Mouse (Mus musculus): Measurements from ENCODE around the gene D230025D16Rik.
"Not testable (repeated sequence)": the region's sequence is repeated elsewhere in the genome, so short reads cannot be mapped to it uniquely, and the experiment has no call there.

Gene D230025D16Rik

DNA sequence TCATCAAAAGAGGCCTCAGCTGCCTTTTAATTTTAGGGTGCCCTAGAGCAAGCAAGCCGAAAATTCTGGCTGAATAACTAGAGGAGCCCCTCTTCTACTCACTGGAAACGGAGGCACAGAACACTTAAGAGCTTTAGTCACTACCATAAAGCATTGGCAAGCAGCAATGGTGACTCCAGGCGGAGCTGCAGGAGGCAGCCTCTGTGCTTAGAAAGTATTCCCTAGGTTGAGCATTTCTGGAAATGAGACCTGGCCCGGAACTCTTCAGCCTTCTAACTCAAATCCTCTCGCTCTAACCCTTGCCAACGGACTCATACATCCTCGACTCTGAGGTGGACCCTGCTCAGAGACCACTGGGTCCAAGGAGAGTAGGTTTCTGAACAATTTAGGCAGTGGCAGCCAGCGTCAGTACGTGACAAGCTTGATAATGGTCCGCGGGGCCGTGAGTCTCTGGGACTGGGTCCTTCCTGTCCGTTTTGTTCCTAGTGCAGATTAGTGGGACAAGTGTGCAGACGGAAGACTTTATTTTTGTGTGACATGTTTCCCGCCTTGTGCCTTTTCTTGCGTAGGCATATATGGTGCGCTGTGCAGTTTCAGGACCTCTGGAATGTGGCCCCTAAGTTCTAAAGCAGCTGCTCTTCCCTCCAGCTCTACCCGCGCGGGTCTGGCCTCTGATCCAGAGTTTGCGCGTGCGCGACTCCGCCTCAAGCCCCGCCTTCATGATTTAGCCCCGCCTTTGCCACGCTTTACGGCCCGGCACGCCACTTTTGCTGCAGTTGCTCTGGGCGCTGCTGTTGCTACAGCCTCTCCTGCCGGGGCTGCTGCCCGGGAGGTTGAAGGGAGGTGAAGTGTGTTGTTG, at the start of gene D230025D16Rik:
Gene D230025D16Rik, plus strand, starts transcription at position 733 of the 859 bp plus-strand sequence.
- DNase-seq = peak; percentile 91

DNA sequence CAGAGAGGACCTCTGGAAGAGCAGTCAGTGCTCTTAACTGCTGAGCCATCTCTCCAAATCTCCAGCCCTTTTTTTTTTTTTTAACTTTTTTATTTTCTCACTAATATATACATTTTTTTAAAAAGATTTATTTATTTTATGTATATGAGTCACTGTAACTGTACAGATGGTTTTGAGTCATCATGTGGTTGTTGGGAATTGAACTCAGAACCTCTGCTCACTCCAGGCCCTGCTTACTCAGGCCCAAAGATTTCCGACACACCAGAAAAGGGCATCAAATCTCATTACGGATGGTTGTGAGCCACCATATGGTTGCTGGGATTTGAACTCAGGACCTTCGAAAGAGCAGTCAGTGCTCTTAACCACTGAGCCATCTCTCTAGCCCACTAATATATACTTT, 49.7 kb upstream of the D230025D16Rik start:
- not testable (repeated sequence) for DNase-seq

DNA sequence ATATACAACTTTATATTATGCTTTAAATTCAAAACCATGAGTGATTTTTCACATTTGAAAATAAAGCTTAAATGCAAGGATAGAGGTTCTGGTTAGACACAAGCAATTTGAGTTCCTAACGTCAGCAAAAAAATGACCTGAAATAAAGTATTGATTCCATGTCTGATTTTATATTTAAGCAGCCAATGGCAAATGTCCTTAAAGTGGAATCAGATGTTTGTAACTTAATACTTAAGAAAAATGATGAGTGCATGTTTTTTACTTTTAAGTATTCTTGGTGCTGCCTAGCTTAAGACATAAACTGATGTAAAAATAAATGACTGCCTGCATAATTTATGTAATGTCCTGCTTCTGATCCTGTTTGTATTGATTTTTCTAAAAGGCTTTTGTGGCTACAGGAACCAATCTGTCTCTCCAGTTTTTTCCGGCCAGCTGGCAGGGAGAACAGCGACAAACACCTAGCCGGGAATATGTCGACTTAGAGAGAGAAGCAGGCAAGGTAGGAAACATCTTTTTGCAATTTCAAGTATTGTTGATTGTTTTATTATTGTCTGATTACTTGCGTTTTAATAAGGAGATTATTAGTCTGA, 46.6 kb upstream of the D230025D16Rik start:
- DNase-seq = no peak

DNA sequence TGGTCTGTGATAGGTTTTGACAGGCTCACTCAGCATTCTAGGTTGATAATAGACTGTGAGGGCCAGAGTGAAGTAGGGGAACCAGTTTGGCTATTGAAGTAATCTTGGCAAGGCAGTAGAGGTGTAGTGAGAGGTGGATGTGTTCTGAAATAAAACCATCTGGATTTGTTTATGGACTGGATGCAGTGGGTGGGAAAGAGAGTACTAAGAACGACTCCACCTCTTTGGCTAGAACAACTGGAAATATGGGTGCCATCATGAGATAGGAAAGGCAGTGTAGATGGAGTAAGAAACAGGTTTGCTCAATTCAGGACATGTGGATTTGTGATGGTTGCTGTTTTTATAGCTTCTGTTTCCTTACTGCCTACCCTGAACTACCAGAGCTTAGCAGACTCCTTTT, 42.7 kb upstream of the D230025D16Rik start:
- no peak for DNase-seq

DNA sequence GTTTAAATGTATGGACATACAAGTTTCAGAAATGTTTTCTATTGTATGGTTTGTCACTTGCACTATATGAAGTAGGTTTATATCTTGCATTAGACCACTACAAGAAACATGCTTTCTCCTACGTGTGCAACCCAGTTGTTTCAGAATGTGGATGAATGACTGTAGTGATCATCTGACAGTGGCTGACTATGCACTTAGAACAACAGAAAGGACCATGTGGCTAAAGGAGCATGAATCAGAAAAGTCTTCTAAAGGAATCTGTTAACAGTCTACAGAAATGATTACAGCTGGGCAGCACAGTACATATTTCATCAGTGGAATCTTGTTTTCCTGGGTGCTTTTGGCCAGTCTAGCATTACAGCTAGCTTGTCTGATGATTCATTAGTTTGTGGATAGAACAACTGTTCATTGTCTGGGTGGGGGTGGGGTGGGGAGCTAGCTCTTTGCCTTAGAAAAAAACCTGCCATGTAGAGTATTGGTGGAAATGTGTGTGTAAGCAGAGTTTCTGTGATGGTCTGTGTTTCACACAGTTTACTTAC, 38.4 kb upstream of the D230025D16Rik start:
- peak; percentile 16 for DNase-seq

DNA sequence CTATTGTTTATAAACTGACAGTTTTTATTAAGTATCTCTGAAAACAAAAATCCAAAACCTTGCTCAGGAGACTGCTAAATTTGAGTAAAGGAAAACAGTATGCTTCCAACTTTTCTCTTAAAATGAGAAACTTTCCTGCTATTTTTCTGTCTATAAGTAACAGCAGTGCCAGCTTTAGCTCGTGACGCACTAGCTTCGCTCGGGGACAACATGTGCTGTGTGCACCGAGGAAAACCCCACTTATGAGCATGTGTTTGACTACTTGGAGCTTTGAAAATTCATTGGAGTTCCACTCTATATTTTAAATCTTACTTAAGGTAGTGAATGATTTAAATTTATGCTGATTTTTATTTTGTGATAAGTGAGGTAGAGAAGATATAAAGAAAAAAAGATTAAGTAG, 32.8 kb upstream of the D230025D16Rik start:
- DNase-seq = no peak

DNA sequence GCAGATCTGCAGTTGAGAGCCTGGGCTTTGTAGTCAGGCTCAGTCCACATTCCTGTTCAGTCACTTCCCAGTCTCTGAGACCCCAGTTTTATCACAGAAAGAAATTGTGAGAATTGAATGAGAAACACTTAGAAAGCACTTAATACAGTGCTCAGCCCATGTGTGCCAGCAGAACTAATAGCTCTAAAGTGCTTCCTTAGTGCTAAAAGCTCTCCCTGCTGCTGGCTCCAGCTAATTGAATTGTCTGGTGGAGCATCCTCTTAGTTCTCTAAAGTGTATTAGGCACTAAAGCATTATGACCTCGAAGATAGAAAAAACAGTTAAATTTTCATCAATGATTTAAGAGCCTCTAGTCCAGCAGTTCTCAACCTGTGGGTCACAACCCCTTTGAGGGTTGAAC, 19.2 kb upstream of the D230025D16Rik start:
- no peak for DNase-seq

DNA sequence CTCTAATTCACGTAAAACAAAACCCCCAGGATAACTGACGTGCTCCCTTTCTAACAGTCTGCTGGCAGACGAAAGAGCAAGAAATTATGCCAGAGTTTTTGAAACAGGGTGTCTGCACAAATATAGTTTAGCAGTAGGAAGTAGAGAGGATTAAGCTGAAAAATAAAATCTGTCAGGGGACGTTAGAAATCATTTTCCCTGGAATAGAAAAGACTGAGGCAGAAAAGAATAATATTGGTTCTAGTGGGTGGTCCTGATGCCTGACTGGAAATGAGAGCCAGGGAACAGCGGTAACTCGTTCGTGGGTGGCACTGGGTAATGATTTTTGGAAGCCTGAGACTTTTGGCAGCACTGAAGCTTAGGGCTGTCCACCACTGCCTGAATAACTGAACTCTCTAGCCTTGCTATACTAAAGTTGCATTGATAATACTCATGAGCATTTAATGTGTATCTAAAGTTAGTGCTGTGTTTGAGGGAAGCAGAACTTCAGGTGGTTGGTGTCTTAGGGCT, 18.1 kb upstream of the D230025D16Rik start:
- peak; percentile 50 for DNase-seq

DNA sequence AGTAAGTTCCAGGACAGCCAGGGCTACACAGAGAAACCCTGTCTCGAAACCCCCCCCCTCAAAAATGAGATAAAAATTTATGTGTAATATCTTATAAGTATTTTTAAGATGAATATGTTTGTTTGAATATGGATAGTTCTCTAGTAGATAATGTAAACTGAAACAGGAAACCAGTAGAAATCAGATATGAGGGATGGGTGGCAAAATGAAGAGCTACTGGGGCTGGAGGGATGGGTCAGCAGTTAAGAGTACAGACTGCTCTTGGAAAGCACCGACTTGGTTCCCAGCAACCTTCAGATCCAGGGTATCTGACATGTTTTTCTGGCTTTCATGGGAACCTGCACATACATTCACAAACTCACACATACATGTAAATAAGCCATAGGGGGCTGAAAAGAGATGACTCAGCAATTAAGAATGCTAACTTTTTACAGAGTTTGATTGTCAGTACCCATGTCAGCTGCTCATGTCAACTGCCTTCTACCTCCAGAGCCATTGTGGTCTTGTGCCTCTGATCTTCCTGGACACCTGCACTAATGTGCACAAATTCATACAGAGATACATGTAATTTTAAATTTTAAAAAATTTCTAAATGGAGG, 17.2 kb upstream of the D230025D16Rik start:
- no peak for DNase-seq

DNA sequence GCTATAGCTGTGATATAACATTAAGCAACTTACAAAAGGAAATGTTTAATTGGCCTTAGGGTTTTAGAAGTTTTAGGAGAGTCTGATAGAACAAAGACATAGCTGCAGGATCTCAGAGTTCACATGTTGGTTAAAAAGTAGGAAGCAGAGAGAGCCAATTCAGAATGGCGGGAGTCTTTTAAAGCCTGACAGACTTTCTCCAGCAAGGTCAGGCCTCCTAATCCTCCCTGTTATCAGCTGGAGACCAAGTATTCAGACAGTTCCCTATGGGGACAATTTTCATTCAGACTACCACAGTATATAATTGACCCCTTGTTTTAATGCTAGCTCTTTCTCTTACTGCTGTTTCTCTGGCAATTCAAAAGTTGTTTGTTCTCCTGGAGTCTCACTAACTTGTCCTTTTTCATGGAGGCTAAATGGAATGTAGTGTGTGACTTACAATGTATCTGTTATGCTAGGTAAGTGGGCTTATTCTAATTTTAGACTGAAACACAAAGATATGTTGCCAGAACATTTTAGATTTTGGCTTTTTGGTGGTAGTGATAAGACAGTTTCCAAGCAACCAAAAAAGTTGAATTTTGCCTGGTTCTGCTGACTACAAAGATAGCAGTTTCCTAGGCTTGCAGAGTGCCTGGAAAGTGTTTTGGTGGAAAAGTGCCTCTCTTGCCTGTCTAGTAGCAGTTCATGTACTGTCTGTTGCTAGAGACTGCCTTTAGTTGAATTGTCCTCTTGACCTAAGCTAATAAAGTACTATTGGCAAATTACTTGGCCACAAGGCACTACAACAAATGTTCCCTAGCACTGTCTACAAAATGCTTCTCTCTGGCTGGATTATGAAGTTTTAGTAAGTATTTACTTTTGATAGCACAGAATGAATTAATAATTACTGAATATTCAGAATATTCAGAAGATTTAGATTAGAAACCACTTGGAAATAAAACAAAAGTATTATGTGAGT, 15.5 kb upstream of the D230025D16Rik start:
- no peak for DNase-seq

DNA sequence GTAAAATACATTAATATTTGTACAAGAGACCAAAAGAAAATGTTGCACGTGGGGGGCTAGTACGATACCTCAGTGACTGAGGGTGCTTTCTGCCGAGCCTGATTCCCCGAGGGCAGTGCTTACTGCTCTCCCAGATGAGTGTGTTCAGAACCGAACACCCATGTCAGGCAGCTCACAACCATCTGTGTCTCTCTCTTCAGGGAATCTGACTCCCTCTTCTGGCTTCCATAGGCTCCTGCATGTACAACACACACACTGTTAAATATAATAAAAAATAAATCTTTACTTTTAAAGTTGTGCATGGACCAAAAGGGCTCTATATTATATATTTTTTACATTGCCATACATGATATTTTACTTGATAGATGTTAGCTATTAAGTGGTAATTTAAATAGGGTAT, 10.8 kb upstream of the D230025D16Rik start:
- DNase-seq = no peak

DNA sequence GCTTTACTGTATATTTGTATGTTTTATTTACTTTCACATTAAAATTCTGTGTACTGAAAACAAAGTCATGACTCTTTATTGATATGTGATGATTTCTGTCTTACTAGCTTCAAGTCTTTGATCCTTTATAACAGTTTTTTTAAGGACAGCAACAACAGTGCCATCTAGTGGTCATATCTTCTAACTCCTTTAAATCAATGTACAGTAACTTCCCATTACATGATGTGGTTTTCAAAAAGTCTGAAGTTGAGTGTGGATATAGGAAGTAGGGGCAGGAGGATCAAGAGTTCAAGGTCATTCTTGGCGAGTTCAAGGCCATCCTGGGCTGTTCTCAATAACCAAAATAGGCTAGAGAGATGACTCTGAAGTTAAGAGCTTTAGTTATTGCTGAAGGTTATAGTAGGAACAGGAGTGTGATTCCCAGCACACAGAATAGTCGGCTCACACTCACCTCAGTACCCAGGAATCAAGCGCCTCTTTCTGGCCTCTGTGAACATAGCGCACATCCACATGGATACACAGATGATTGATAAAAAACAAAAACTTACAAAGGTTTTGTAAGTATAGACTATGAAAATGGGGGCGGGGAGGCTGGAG, 6.9 kb upstream of the D230025D16Rik start:
- DNase-seq = no peak

DNA sequence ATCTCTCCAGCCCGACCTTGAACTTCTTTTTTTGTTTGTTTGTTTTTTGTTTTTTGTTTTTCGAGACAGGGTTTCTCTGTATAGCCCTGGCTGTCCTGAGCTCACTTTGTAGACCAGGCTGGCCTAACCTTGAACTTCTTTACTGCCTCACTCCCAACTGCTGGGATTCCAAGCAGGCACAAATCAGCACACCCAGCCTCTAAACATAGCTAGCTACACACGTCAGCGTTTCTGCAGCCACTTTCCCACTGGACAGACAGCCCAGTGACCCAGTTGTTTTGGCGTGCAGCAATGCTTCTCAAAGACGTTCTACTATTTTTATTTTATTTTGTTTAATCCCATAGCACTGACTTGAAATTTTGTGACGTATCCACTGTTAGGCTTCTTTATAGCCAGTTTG, 1.1 kb upstream of the D230025D16Rik start:
- DNase-seq = no peak

DNA sequence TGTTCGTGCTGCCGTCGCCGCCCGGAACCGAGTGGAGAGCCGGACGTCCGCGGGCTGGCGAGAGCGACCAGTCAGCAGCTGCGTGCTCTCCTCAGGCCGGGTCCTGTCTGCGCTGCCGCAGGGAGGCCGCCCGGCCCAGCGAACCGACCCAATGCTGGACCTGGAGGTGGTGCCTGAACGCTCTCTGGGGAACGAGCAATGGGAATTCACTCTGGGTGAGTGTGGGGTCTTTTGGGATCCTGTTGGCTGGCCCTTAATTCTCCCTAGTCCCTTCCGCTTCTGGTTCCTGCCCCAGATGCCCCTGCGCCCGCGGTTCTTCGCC, 288 bp downstream of the D230025D16Rik start:
- no peak for DNase-seq

DNA sequence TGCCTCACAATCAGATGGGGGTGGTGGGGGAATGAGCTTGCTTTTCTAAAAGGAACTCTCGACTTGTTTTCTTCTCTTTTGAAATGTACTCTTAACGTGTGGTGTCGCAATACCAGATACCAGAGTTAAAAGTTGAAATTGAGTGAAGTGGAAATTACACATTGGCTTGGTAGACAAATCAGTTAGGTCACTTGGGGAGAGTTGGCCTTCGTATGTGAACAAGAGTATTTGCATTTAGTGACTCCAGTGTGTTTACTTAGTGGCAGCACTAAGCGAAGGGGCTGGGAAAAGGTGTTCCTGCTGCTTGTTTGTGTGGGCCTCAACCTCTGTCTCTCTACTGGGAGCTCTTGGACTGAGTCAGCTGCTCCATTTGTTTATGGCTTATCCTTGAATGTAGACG, 972 bp downstream of the D230025D16Rik start:
- DNase-seq = no peak

DNA sequence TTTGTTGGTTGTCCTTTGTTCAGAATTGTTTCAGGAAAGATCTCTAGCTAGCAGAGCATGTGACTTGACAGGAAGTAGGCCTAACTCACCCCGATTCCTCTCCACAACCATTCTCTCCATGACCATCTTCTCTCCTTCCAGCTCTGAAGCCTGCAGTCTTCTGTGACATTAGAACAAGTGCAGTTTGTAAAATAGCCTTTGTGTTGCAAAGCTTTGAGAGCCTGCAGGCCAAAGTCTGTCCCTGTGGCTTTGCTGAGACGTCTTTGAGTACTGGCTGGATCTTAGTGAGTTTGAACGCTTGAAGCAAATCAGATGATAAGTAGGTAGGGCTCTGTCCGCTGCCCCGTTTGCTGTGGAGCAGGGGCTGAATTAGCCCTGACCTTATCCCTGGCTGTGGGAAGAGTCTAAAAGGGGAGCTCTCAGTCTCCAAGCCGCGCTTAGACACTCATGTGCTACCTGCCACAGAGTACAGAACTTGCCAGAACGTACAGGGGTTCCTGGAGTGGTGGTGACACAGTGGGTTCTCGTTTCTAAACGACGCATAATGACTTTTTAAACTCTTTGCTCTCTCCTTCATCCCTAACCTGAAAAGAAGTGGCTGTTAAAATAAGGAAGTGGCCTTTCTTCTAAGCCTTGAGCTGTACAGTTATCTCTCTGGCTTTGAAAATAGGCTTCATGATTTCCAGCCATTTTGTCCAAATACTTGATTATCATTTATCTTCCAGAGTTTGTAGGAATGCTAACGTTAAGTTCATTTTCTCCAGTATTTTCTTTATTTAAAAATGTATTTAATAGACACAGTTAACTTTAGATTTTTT, 6.8 kb downstream of the D230025D16Rik start:
- no peak for DNase-seq

DNA sequence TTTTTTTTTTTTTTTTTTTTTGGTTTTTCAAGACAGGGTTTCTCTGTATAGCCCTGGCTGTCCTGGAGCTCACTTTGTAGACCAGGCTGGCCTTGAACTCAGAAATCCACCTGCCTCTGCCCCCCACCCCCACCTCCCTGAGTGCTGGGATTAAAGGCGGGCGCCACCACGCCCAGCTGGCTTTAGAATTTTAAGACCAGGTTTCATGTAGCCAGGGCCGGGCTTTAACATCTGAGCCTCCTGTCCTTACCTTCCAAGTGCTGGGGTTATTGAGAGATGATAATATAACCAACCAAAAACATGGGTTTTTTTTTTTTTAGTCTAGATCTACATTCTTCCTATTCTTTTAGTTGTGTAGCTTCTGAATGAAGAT, 7.4 kb downstream of the D230025D16Rik start:
- DNase-seq = not testable (repeated sequence)

DNA sequence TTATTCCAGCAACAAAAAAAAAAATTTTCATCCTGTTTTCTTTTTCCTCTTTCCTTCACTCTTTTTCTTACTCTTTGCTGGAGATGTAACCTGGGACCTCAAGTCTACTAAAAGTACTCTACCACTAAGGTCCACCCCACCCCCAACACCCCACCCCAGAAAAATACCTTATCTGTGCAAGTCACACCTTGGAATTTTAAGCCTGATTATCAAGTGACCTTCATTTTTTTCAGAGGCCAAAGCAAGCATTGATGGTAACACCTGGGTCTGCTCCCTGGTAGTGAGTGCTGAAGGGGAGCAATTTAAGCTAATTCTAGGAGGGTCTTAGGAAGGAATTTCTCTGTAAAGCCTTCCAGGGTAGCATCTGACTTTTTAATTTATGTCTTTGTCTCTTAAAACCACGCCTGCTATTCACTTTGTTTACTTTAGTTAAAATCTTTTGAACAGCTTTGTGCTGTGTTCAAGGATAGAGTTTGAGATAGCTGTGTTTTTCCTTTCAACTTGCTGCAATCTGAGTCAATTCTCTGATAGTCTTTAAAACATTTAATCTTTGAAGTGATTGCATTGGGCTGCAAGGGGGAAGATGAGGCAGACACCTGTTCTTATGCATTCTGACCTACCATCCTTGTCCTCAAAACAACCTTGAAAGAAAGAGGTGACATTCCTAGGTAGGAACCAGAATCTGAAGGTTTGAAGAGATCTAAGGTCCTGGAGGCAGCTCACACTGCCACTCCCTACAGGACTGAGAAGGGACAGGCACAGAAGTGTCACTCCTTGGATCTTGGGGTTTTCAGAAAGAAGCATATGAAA, 8.4 kb downstream of the D230025D16Rik start:
- DNase-seq = no peak

DNA sequence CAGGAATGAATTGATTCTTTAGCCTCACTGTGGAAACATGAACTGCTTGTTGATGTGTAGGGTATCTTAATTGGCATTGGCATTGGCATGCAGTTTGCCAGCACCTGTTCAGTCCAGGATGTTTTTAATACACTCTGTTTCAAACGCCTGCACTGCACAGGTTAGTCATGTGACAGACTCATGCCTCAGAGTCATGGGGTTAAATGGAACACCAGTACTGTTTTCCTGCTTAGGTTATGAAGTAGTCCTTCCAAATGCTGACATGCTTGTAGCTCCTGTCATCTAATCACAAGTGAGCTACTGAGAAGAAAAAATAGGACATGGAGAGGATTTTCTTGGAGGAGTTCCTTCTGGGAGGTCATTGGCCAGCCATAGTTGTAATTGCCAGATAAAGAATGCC, 10.3 kb downstream of the D230025D16Rik start:
- DNase-seq = no peak

DNA sequence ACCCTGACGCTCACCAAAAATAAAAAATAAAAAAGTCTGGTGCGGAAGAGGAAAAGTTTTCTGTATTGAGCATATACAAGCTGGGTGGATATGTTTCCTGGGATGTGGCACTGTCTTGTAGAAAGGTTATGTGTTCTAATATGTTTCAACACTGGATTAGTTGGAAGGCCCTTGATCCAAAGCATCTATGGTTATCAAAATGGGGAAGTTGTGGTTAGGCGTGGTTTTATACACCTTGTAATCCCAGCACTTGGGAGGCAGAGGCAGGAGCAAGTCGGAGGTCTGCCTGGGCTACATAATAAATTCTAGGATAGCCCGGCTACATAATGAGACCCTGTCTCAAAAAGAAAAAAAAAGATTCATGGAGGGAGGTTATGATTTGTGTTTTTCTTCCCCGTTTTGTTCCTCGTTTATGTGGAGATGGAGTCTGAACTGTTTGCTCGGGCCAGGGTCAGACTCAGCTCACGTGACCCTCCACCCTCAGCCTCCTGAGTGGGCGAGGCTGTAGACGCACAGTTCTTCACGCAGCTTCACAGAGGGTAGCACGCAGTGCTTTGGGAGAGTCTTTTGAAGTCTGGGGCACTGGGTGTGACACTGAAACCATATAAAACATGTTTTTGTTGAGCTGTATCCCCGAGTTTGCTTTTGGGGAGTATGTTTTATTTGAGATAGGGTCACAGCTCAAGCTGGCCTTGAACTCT, 12.6 kb downstream of the D230025D16Rik start:
- no peak for DNase-seq

Measured in layer of hippocampus, adult 9-11 months (tissue).